Mouse (Mus musculus) lung, postnatal 0 days (tissue): ENCODE results near the gene Tecpr1.

ENCODE experiments used
- CTCF ChIP-seq: IDR thresholded peaks from 2 replicates; pipeline ENCODE4 v1.5.1; 2016; ENCODE audit warnings: antibody characterized with exemption, mild to moderate bottlenecking
- EP300 ChIP-seq: IDR thresholded peaks from 2 replicates; pipeline ENCODE4 v1.6.1; 2016; ENCODE audit warnings: antibody characterized with exemption, mild to moderate bottlenecking, control low read depth

- TF ChIP-seq EP300 (no peak), CTCF (no peak)
Measured at GRCm38 (mm10) chr5:144149530-144149929, 73.9 kb downstream of the Tecpr1 start.
